20 mouse cellular contexts compared by ENCODE assay signal in genomic region chr4:126734001-126734603, GRCm38 (mm10). TPM values are rescaled to one million over a fixed set of nuclear protein-coding genes. Genes with fewer than 3 reads are reported as not detected.
DNase-seq lines count a peak whose midpoint lies in the region; ATAC-seq and TF ChIP-seq lines count a peak whose summit lies in the region.
"Had no signal": no experiment of that assay in that cellular context is flagged by ENCODE, and none has a peak within 500 bp of the region (broad histone marks: within the 10 kb centered on the region; RNA-seq: fewer than 3 reads in every experiment).

No protein-coding gene starts in this region.

- no peaks in the 10 kb centered on the region for H3K9me3 ChIP-seq in hindbrain, embryonic 10.5 days
- H3K9me3 ChIP-seq in hindbrain, embryonic 16.5 days (ENCODE audit: control insufficient read depth, low read length): no peaks in the 10 kb centered on the region
- H3K9me3 ChIP-seq in ES-Bruce4 (replicated peaks; ENCODE audit: control insufficient read depth, insufficient read depth, low read length, poor library complexity, severe bottlenecking): no peaks in the 10 kb centered on the region
- H3K9me3 ChIP-seq in limb, embryonic 14.5 days (ENCODE audit: control insufficient read depth, low read length): no peaks in the 10 kb centered on the region
- H3K9me3 ChIP-seq: neural tube, embryonic 13.5 days had no signal

- 2% methylated on average over 16 of the region's 16 CpGs for WGBS in hindbrain, embryonic 10.5 days
- WGBS in hindbrain, embryonic 16.5 days: 4% methylated on average over 16 of the region's 16 CpGs
- 2% methylated on average over 16 of the region's 16 CpGs for WGBS in limb, embryonic 14.5 days

- H3K27ac ChIP-seq in hindbrain, embryonic 10.5 days: no peak overlapping the region
- no peak overlapping the region for H3K27ac ChIP-seq in hindbrain, embryonic 16.5 days (ENCODE audit: low read depth, low read length)
- H3K27ac ChIP-seq in ES-Bruce4 (ENCODE audit: insufficient read depth, low read length): no peak overlapping the region
- no peak overlapping the region for H3K27ac ChIP-seq in limb, embryonic 14.5 days (replicated peaks; ENCODE audit: low read depth, low read length)
- H3K27ac ChIP-seq: neural tube, embryonic 13.5 days had no signal

- H3K9ac ChIP-seq in hindbrain, embryonic 16.5 days (ENCODE audit: low read depth, low read length): no peak overlapping the region
- H3K9ac ChIP-seq in ES-Bruce4 (ENCODE audit: low read depth, poor library complexity, severe bottlenecking): no peak overlapping the region
- no peak overlapping the region for H3K9ac ChIP-seq in limb, embryonic 14.5 days (ENCODE audit: low read depth, low read length, severe bottlenecking)
- H3K9ac ChIP-seq: neural tube, embryonic 13.5 days had no signal

- H3K4me2 ChIP-seq in hindbrain, embryonic 16.5 days (ENCODE audit: low read length): no peak overlapping the region
- no peak overlapping the region for H3K4me2 ChIP-seq in limb, embryonic 14.5 days (replicated peaks; ENCODE audit: low read depth, low read length, severe bottlenecking)

- TF ChIP-seq EP300 in ES-Bruce4 (IDR thresholded peaks at IDR 0.05; ENCODE audit: insufficient read depth, low read depth, low read length): no peak

- H3K27me3 ChIP-seq in hindbrain, embryonic 10.5 days (ENCODE audit: insufficient read depth, poor library complexity, severe bottlenecking): peaks cover 100% of the 10 kb centered on the region
- H3K27me3 ChIP-seq in hindbrain, embryonic 16.5 days (replicated peaks; ENCODE audit: control insufficient read depth, insufficient read depth, low read length): peaks cover 68% of the 10 kb centered on the region
- peaks cover 19% of the 10 kb centered on the region for H3K27me3 ChIP-seq in ES-Bruce4 (ENCODE audit: control insufficient read depth, insufficient read depth, low read length, poor library complexity, severe bottlenecking)
- peaks cover 87% of the 10 kb centered on the region for H3K27me3 ChIP-seq in limb, embryonic 14.5 days (ENCODE audit: control insufficient read depth, insufficient read depth, low read length)

- no peak for ATAC-seq in hindbrain, embryonic 16.5 days
- no peak for ATAC-seq in limb, embryonic 14.5 days (ENCODE audit: low FRiP score, low read depth)
- ATAC-seq: CD4-positive, CD25-positive, alpha-beta regulatory T cell, adult 4 months; intestine, embryonic 16.5 days had no signal

- H3K36me3 ChIP-seq in hindbrain, embryonic 10.5 days: no peaks in the 10 kb centered on the region
- H3K36me3 ChIP-seq in hindbrain, embryonic 16.5 days (ENCODE audit: control insufficient read depth, insufficient read depth, low read length): no peaks in the 10 kb centered on the region
- no peaks in the 10 kb centered on the region for H3K36me3 ChIP-seq in ES-Bruce4 (ENCODE audit: control insufficient read depth, insufficient read depth, low read length, poor library complexity, severe bottlenecking)
- H3K36me3 ChIP-seq in limb, embryonic 14.5 days (ENCODE audit: control insufficient read depth, insufficient read depth, low read length): no peaks in the 10 kb centered on the region
- H3K36me3 ChIP-seq: neural tube, embryonic 13.5 days had no signal

- TF ChIP-seq CTCF in ES-Bruce4 (IDR thresholded peaks at IDR 0.05; ENCODE audit: low read depth, low read length): no peak

- DNase-seq in hindbrain, embryonic 10.5 days (ENCODE audit: low spot score): no peak
- peak; percentile 41 for DNase-seq in ZHBTc4 (ENCODE audit: low read depth, low spot score)
- no peak for DNase-seq in limb, embryonic 14.5 days (ENCODE audit: low spot score)
- no peak for DNase-seq in thymus, adult 18-20 months
- no peak for DNase-seq in testis, postnatal 14 days (ENCODE audit: low spot score)
- DNase-seq in Muller cell, postnatal 12 days (ENCODE audit: inconsistent ontology term): no peak
- DNase-seq: adrenal gland, adult 2 months; cerebellum, postnatal 14 days; heart, adult 11 months; heart, postnatal 14 days; kidney, postnatal 4 days; thymus, postnatal 4 days had no signal

- H3K4me1 ChIP-seq in hindbrain, embryonic 10.5 days (replicated peaks): peaks cover 33% of the 10 kb centered on the region
- peaks cover 11% of the 10 kb centered on the region for H3K4me1 ChIP-seq in hindbrain, embryonic 16.5 days (ENCODE audit: control insufficient read depth, insufficient read depth, low read depth, low read length)
- no peaks in the 10 kb centered on the region for H3K4me1 ChIP-seq in ES-Bruce4 (ENCODE audit: control insufficient read depth, insufficient read depth, low read length)
- 0 out of 2 replicates have a peak, but pooled peaks cover 3% of the 10 kb centered on the region for H3K4me1 ChIP-seq in limb, embryonic 14.5 days (ENCODE audit: control insufficient read depth, insufficient read depth, low read length)

- peak overlapping the region; percentile 41; the same call in 1 of the 2 replicates for H3K4me3 ChIP-seq in hindbrain, embryonic 10.5 days
- no peak overlapping the region for H3K4me3 ChIP-seq in hindbrain, embryonic 16.5 days (ENCODE audit: low read length)
- peak overlapping the region; percentile 67; the same call in 1 of the 2 replicates for H3K4me3 ChIP-seq in ES-Bruce4 (ENCODE audit: low read depth, low read length)
- H3K4me3 ChIP-seq in limb, embryonic 14.5 days (replicated peaks; ENCODE audit: low read length): 0 out of 2 replicates have a peak overlapping the region, but pooled peaks have one; percentile 28
- H3K4me3 ChIP-seq: erythroblast, embryonic 14.5 days had no signal

- TF ChIP-seq POLR2A in ES-Bruce4 (IDR thresholded peaks at IDR 0.05; ENCODE audit: insufficient read depth, low read length): no peak
- TF ChIP-seq POLR2A in limb, embryonic 14.5 days (IDR thresholded peaks at IDR 0.05; ENCODE audit: borderline replicate concordance, extremely low read depth, insufficient read depth, insufficient read length): no peak

RNA-seq across cellular contexts. Expression of gene Tfap2e, which starts 1.9 kb away (rescaled TPM):
- polyA plus RNA-seq in hindbrain, embryonic 10.5 days (2016; fragmentation: Nextera tagmentation; extraction: Ambion mirVana): 0.73 and 1.8 TPM in 2 replicates
- polyA plus RNA-seq in hindbrain, embryonic 16.5 days (2015; fragmentation: Nextera tagmentation; extraction: Ambion mirVana): 0.12 and 0.14 TPM in 2 replicates
- polyA plus RNA-seq in ES-Bruce4 (2011; ENCODE audit: insufficient read depth, insufficient read length, low read depth, missing spikeins): 0.39 and 0.96 TPM in 2 replicates
- 0.48 and 0.53 TPM in 2 replicates for polyA plus RNA-seq in limb, embryonic 14.5 days (2012; rRNA removed)
- polyA plus RNA-seq in limb, embryonic 14.5 days (2014; fragmentation: Nextera tagmentation; extraction: Ambion mirVana): 0.34 and 0.46 TPM in 2 replicates
- polyA plus RNA-seq: adrenal gland, adult 2 months; CD4-positive, CD25-positive, alpha-beta regulatory T cell, adult 4 months; erythroblast, embryonic 14.5 days; intestine, embryonic 16.5 days; liver, adult 2 months; stomach, embryonic 16.5 days had no signal

RNA-seq across cellular contexts. Expression of gene Ncdn, which starts 19.1 kb away (rescaled TPM):
- 35.6 and 49.1 TPM in 2 replicates for polyA plus RNA-seq in hindbrain, embryonic 10.5 days (2016; fragmentation: Nextera tagmentation; extraction: Ambion mirVana)
- 159 and 170 TPM in 2 replicates for polyA plus RNA-seq in hindbrain, embryonic 16.5 days (2015; fragmentation: Nextera tagmentation; extraction: Ambion mirVana)
- polyA plus RNA-seq in ES-Bruce4 (2011; ENCODE audit: insufficient read depth, insufficient read length, low read depth, missing spikeins): 10.2 and 12.8 TPM in 2 replicates
- polyA plus RNA-seq in limb, embryonic 14.5 days (2012; rRNA removed): 39.0 and 51.9 TPM in 2 replicates
- 29.1 and 29.8 TPM in 2 replicates for polyA plus RNA-seq in limb, embryonic 14.5 days (2014; fragmentation: Nextera tagmentation; extraction: Ambion mirVana)

RNA-seq across cellular contexts. Expression of gene AU040320, which starts 19.2 kb away (rescaled TPM):
- polyA plus RNA-seq in hindbrain, embryonic 10.5 days (2016; fragmentation: Nextera tagmentation; extraction: Ambion mirVana): 25.3 and 31.4 TPM in 2 replicates
- 35.0 and 39.4 TPM in 2 replicates for polyA plus RNA-seq in hindbrain, embryonic 16.5 days (2015; fragmentation: Nextera tagmentation; extraction: Ambion mirVana)
- 10.1 and 10.5 TPM in 2 replicates for polyA plus RNA-seq in ES-Bruce4 (2011; ENCODE audit: insufficient read depth, insufficient read length, low read depth, missing spikeins)
- polyA plus RNA-seq in limb, embryonic 14.5 days (2012; rRNA removed): 27.7 and 31.8 TPM in 2 replicates
- 21.1 and 22.9 TPM in 2 replicates for polyA plus RNA-seq in limb, embryonic 14.5 days (2014; fragmentation: Nextera tagmentation; extraction: Ambion mirVana)

RNA-seq across cellular contexts. Expression of gene Psmb2, which starts 56.7 kb away (rescaled TPM):
- polyA plus RNA-seq in hindbrain, embryonic 10.5 days (2016; fragmentation: Nextera tagmentation; extraction: Ambion mirVana): 581 and 598 TPM in 2 replicates
- polyA plus RNA-seq in hindbrain, embryonic 16.5 days (2015; fragmentation: Nextera tagmentation; extraction: Ambion mirVana): 399 and 420 TPM in 2 replicates
- polyA plus RNA-seq in ES-Bruce4 (2011; ENCODE audit: insufficient read depth, insufficient read length, low read depth, missing spikeins): 339 and 375 TPM in 2 replicates
- 235 and 263 TPM in 2 replicates for polyA plus RNA-seq in limb, embryonic 14.5 days (2012; rRNA removed)
- polyA plus RNA-seq in limb, embryonic 14.5 days (2014; fragmentation: Nextera tagmentation; extraction: Ambion mirVana): 471 and 500 TPM in 2 replicates
